Mouse (Mus musculus) midbrain, embryonic 14.5 days (tissue): ENCODE measurements around the gene D930020B18Rik. TPM values are rescaled to one million over a fixed set of nuclear protein-coding genes. Genes with fewer than 3 reads are reported as not detected.

Experiments
- ATAC-seq: fragments of 200-750 bp; cut with Nextera tagmentation; 2 replicates; pipeline ENCODE4 v1.8.0; 2017; ENCODE audit warnings: moderate number of reproducible peaks, moderate library complexity; ENCODE audit not compliant: low FRiP score, low TSS enrichment
- DNase-seq: peaks from one replicate; pipeline ENCODE4 v3.0.0-alpha.2; 2015
- H3K27ac ChIP-seq: fragments of 300-500 bp; sonication (generic); replicated peaks from 2 replicates; pipeline ENCODE4 v1.5.1; 2014; ENCODE audit warnings: mild to moderate bottlenecking, low read depth, low read length, moderate library complexity
- H3K27me3 ChIP-seq: fragments of 300-500 bp; sonication (generic); 2 replicates; pipeline ENCODE4 v1.6.1; 2014; ENCODE audit warnings: low read length, control low read depth, mixed read lengths; ENCODE audit not compliant: control insufficient read depth, insufficient read depth
- H3K36me3 ChIP-seq: fragments of 300-500 bp; sonication (generic); 2 replicates; pipeline ENCODE4 v1.6.1; 2014; ENCODE audit warnings: low read length, control low read depth; ENCODE audit not compliant: control insufficient read depth, insufficient read depth
- H3K4me1 ChIP-seq: fragments of 300-500 bp; sonication (generic); 2 replicates; pipeline ENCODE4 v1.6.1; 2014; ENCODE audit warnings: mild to moderate bottlenecking, antibody characterized with exemption, low read length, control low read depth; ENCODE audit not compliant: control insufficient read depth, insufficient read depth
- H3K4me2 ChIP-seq: fragments of 300-500 bp; sonication (generic); 2 replicates; pipeline ENCODE4 v1.6.1; 2014; ENCODE audit warnings: mild to moderate bottlenecking, low read length, moderate library complexity
- H3K4me3 ChIP-seq: fragments of 300-500 bp; sonication (generic); replicated peaks from 2 replicates; pipeline ENCODE4 v1.5.1; 2014; ENCODE audit warnings: low read depth, low read length
- H3K9ac ChIP-seq: fragments of 300-500 bp; sonication (generic); replicated peaks from 2 replicates; pipeline ENCODE4 v1.6.1; 2014; ENCODE audit warnings: mild to moderate bottlenecking, low read length, moderate library complexity
- H3K9me3 ChIP-seq: fragments of 300-500 bp; sonication (generic); 2 replicates; pipeline ENCODE4 v1.6.1; 2016; ENCODE audit warnings: low read length, control low read depth, mixed read lengths; ENCODE audit not compliant: control insufficient read depth
- WGBS: fragments of 180-500 bp; shearing (Covaris S2); extraction: QIAGEN DNeasy Blood & Tissue Kit; methylation state at CpG from one replicate; pipeline ENCODE4 v1.1.7; 2014; 5-methylcytosine and 5-hydroxymethylcytosine counted together
- polyA plus RNA-seq: library from polyadenylated mRNA; unstranded; fragments of >200 nt; fragmentation: Nextera tagmentation; extraction: Ambion mirVana; gene quantifications from 2 replicates; pipeline ENCODE4 v1.2.1, GENCODE M21; 2014

D930020B18Rik gene
- polyA plus RNA-seq, 1 experiment from 2014 or later = 0.22 TPM

DNA sequence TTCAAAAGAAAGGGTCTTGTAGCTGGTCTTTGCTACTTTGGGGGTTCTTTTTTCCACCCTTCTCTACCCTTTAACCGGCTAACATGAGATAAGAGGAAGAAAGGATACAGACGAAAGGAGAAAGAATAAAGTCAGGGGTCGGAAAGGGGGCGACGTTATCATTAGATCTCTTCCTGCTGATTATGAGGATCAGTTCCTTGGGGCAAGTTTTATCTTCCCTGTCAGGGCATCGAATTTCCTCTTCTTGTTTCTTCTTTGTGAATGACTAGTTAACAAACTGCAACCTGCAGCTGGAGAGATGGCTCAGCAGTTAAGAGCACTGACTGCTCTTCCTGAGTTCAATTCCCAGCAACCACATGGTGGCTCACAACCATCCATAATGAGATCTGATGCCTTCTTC lies 4.9 kb downstream of the D930020B18Rik start:
- ATAC-seq = no peak
- H3K27me3 ChIP-seq = peaks cover 25% of the 10 kb centered on the region
- H3K4me3 ChIP-seq = no peak overlapping the region
- no peaks in the 10 kb centered on the region for H3K9me3 ChIP-seq
- H3K36me3 ChIP-seq = no peaks in the 10 kb centered on the region
- 76% methylated on average over 6 of the region's 6 CpGs for WGBS
- no peak overlapping the region for H3K9ac ChIP-seq
- DNase-seq = no peak
- H3K4me2 ChIP-seq = no peak overlapping the region
- no peak overlapping the region for H3K27ac ChIP-seq
- peaks cover 10% of the 10 kb centered on the region; the same call in 1 of the 2 replicates for H3K4me1 ChIP-seq

DNA sequence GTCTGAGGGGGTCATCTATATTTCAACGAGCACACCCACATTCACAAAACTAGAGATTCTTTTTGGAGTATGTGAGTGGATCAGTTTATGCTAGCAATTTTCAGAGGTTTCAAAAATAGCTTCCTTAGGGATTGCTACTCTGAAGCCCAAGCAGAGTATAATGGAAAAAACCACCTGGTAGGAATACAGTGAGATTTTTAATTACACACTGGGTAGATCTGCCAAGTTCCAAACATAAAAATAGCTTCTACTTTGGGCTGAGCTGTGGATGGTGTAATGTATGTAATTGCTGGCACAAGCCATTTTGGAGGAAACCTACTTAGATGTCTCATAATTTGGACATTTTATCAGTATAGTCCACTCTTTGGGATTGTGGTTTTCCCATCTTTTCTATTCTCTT lies 11.7 kb downstream of the D930020B18Rik start:
- 98% methylated on average over 1 of the region's 1 CpGs for WGBS
- Histone ChIP-seq H3K36me3 (no peaks in the 10 kb centered on the region), H3K27ac (no peak overlapping the region), H3K4me3 (no peak overlapping the region), H3K4me2 (no peak overlapping the region), H3K27me3 (no peaks in the 10 kb centered on the region), H3K9ac (no peak overlapping the region), H3K4me1 (no peaks in the 10 kb centered on the region), H3K9me3 (no peaks in the 10 kb centered on the region)
- no peak for ATAC-seq
- DNase-seq = no peak

DNA sequence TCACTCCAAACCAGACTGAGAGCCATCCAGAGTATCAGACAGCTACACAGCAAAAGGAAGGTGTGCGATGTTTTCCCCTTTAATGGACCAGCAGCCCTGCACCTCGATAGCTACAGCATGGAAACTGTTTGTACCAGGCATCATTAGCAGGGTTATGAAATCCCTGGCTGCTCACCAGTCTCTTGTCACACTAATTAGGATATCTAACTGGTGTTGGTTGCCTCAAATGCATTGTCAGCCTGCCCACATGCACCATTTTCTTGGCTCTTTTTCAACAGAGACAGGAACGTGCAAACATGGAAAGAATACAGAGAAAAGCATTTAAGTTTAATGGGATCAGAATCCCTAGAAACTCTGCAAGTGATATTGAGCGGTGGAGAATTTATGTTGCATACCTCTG lies 14.5 kb downstream of the D930020B18Rik start:
- Histone ChIP-seq H3K4me1 (no peaks in the 10 kb centered on the region), H3K27ac (no peak overlapping the region), H3K27me3 (no peaks in the 10 kb centered on the region), H3K36me3 (no peaks in the 10 kb centered on the region), H3K9ac (no peak overlapping the region), H3K4me2 (no peak overlapping the region), H3K4me3 (no peak overlapping the region), H3K9me3 (no peaks in the 10 kb centered on the region)
- DNase-seq (no peak), ATAC-seq (no peak)
- 88% methylated on average over 4 of the region's 4 CpGs for whole genome bisulfite sequencing

DNA sequence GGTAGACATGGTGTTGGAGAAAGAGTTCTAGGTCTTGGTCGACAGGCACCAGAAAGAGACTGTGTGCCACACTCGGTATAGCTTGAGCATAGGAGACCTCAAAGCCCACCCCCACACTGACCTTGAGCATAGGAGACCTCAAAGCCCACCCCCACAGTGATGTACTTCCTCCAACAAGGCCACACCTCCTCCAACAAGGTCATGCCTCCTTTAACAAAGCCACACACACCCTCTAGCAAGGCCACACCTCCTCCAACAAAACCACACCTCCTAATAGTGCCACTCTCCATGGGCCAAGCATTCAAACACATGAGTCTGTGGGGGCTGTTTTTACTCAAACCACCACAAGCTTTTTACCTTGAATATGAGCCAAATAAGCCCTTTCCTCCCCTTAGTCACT lies 21.3 kb downstream of the D930020B18Rik start:
- ATAC-seq = no peak
- DNase-seq = no peak
- H3K4me1 ChIP-seq = no peaks in the 10 kb centered on the region; the same call in 1 of the 2 replicates
- H3K4me2 ChIP-seq = no peak overlapping the region
- no peak overlapping the region for H3K27ac ChIP-seq
- no peaks in the 10 kb centered on the region for H3K27me3 ChIP-seq
- WGBS = 98% methylated on average over 2 of the region's 2 CpGs
- H3K9ac ChIP-seq = no peak overlapping the region
- H3K4me3 ChIP-seq = no peak overlapping the region
- no peaks in the 10 kb centered on the region for H3K36me3 ChIP-seq
- no peaks in the 10 kb centered on the region for H3K9me3 ChIP-seq

DNA sequence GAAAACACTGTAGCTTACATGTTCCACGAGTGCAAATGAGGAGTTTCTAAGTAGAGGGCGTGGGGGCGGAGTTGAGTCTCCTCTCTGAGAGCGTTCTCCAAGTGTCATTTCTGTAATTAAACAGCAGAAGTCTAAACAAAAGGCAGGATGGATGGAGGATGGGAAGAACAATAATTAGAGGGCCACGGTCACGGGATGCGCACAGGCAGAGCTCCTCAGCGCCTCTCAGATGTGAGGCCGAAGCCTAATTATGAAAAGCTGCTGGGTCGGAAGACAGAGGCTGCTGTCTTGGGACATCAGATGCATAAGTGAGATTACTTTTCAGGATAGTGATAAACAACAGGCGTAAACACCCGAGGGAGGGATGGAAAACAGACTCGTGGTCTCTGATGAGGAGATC lies 22.2 kb downstream of the D930020B18Rik start:
- no peaks in the 10 kb centered on the region for H3K36me3 ChIP-seq
- H3K4me1 ChIP-seq = no peaks in the 10 kb centered on the region; the same call in 1 of the 2 replicates
- no peak overlapping the region for H3K4me2 ChIP-seq
- WGBS = 46% methylated on average over 13 of the region's 13 CpGs
- no peaks in the 10 kb centered on the region for H3K9me3 ChIP-seq
- H3K27me3 ChIP-seq = no peaks in the 10 kb centered on the region
- H3K4me3 ChIP-seq = no peak overlapping the region
- ATAC-seq (no peak), DNase-seq (peak; percentile 39)
- no peak overlapping the region for H3K9ac ChIP-seq
- H3K27ac ChIP-seq = no peak overlapping the region

DNA sequence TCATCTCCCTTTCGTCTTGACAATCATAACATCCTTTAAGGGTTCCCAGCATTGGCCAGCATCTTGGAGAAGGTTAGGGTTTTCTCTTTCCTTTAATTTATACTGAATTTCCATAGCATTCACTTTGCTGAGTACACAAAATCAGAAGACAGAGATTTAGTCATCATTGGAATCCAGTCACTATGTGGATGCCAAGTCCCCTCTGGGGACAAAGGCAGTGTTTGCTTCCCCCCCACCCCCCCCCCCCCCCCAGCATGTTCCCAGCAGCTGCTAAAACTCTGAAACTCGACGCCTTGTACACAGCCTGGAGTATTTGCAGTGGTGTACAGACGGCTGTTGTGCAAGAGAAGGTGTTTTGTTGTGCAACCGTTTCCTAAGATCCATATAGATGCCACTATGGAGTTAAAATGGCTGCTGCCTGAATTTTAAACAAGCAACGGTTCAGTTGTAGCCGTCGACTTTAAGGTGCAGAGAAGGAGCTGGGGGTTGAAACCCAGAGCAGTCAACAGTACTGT lies 24.3 kb downstream of the D930020B18Rik start:
- Histone ChIP-seq H3K9ac (no peak overlapping the region), H3K27ac (no peak overlapping the region), H3K4me1 (no peaks in the 10 kb centered on the region; the same call in 1 of the 2 replicates), H3K27me3 (no peaks in the 10 kb centered on the region), H3K4me2 (no peak overlapping the region), H3K36me3 (no peaks in the 10 kb centered on the region), H3K9me3 (no peaks in the 10 kb centered on the region), H3K4me3 (no peak overlapping the region)
- 79% methylated on average over 8 of the region's 8 CpGs for whole genome bisulfite sequencing
- DNase-seq = no peak
- ATAC-seq = no peak

DNA sequence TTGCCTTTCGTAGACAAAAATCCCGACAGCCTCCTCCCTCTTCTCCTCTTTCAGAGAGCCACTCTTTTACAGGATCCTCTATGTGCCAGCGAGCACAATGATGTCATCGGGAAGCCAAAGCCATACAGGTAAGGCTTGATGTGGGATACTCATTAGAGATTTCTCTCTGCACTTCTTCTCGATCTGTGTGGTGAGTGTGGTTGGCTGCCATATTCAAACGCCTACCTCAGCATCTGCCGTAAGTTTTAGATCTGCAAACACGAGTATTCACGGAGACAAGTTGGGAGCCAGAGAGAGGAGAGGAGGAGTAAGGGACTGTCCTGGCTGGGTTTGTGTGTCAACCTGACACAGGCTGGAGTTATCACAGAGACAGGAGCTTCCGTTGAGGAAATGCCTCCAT lies 27.7 kb downstream of the D930020B18Rik start:
- no peak for DNase-seq
- WGBS = 93% methylated on average over 10 of the region's 10 CpGs
- Histone ChIP-seq H3K9ac (no peak overlapping the region), H3K27ac (no peak overlapping the region), H3K4me2 (no peak overlapping the region), H3K4me1 (no peaks in the 10 kb centered on the region; the same call in 1 of the 2 replicates), H3K9me3 (no peaks in the 10 kb centered on the region), H3K27me3 (no peaks in the 10 kb centered on the region), H3K4me3 (no peak overlapping the region), H3K36me3 (no peaks in the 10 kb centered on the region)
- no peak for ATAC-seq

DNA sequence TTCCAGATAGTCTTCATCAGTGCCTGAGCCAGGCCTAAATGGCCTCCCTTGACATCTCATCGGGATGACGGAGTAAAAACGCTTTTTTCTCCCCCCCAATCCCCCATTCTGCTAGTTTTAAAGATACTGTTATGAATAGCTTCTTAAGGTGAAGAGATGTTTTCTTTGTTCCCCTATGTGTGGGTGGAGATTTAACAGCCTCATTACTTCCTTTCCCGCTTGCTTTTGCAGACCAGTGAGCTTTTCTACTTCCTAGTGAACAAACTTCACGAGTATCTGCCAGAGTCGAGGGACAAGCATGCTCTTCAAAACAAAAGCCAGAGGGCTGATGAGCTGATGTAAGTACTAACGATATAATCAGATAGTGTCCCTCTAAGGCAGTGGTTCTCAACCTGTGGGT lies 35.6 kb downstream of the D930020B18Rik start:
- H3K9me3 ChIP-seq = no peaks in the 10 kb centered on the region
- H3K4me3 ChIP-seq = no peak overlapping the region
- no peak overlapping the region for H3K4me2 ChIP-seq
- no peak overlapping the region for H3K9ac ChIP-seq
- DNase-seq = no peak
- H3K36me3 ChIP-seq = no peaks in the 10 kb centered on the region
- H3K4me1 ChIP-seq = no peaks in the 10 kb centered on the region
- 74% methylated on average over 7 of the region's 7 CpGs for WGBS
- H3K27me3 ChIP-seq = no peaks in the 10 kb centered on the region
- no peak for ATAC-seq
- no peak overlapping the region for H3K27ac ChIP-seq

DNA sequence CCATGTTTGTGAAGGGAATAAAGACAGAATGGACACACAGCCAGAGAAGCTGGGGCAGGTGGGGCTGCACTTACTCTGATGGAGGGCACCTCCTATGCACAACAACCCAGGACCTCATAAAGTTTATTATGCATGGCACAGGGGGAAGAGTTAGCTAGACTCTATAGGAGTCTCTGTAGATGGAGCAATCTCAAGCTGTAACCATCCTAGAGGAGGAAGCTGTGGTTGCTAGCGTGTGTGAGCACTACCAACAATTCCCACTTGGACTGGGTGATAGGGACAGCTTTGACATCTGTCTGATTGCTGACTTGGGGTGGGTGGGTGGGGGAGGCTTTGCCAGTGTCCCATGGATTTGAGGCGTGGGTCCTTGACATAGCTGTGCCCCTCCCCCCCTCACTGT lies 39.5 kb downstream of the D930020B18Rik start:
- DNase-seq = no peak
- Histone ChIP-seq H3K4me1 (no peaks in the 10 kb centered on the region), H3K4me3 (no peak overlapping the region), H3K4me2 (no peak overlapping the region), H3K27ac (no peak overlapping the region), H3K9ac (no peak overlapping the region), H3K9me3 (no peaks in the 10 kb centered on the region), H3K36me3 (no peaks in the 10 kb centered on the region), H3K27me3 (no peaks in the 10 kb centered on the region)
- no peak for ATAC-seq
- 92% methylated on average over 2 of the region's 2 CpGs for WGBS
